Mouse (Mus musculus): Measurements from ENCODE around the gene Nol4l.

DNA sequence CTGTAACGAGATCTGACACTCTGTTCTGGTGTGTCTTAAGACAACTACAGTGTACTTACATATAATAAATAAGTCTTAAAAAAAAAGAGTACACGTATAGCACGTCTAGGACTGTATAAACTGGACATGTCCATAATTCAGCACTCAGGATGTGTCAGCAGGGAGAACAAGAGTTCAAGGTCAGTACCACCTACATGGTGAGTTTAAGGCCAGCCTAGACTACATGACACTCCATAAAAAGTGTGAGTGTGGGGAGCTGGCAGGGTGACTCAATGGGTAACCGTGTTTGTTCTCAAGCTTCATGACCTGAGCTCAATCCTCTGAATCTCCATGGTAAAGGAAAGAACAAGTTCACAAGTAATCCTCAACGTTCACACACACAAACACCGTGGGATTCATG lies 81.3 kb downstream of the Nol4l start:
- TF ChIP-seq GATA1 (IDR thresholded peaks at IDR 0.05; ENCODE audit: borderline replicate concordance, low read length), result no peak
- no peak for TF ChIP-seq FLI1 (IDR thresholded peaks at IDR 0.05; ENCODE audit: low read length)

All from megakaryocyte, embryonic 14.5 days (primary cell).